Mouse (Mus musculus) cerebellum, adult (tissue): Measurements from ENCODE around the gene Ctf2.
"Not testable (repeated sequence)": the region's sequence is repeated elsewhere in the genome, so short reads cannot be mapped to it uniquely, and the experiment has no call there.

ENCODE experiments used
- ATAC-seq: cut with Nextera tagmentation; 2 replicates; pipeline ENCODE4 v1.9.2; 2017; ENCODE audit warnings: mild to moderate bottlenecking, moderate library complexity, mixed read lengths; ENCODE audit not compliant: insufficient number of reproducible peaks, low FRiP score, low TSS enrichment

Ctf2 gene

GRCm38 (mm10) chr7:127732066-127732465, at the start of gene Ctf2:
Ctf2 (minus strand) TSS chr7:127732166.
- not testable (repeated sequence) for ATAC-seq

- no peak for ATAC-seq
Observed at GRCm38 (mm10) chr7:127778350-127778749, 46.4 kb upstream of the Ctf2 start.

DNA sequence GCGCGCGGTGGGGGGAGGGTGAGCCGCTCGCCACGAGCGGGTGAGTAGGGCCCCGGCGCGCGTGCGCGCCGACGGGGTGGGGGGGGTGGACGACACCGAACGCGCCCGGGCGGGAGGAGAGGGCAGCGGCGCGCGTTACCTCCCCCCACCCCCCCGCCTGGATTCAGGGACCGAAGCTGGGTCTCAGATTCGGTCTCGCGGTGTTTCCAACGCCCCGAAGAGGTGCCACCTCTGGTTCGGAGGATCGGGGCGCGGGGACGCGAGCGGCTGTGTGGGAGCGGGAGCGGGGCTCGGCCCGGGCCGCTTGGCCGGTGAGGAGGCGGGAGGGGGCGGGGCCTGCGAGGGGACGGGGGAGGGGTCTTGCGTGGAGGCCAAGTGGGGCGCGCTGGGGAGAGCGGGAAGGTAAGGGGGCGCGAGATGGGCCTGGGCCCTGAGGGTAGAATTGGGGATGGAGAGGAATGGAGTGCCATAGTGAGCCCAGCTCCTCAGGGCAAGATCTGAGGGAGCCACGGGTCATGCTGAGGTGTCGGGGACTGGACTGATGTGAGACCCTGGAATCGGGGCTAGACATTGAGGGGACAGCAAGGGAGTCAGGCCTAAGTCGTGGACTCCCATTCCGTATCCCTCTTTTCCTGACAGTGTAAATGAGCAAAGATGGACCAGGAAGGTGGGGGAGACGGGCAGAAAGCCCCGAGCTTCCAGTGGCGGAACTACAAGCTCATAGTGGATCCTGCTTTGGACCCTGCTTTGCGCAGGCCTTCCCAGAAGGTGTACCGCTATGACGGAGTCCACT, 45.7 kb upstream of the Ctf2 start:
- peak; percentile 10; the same call in 1 of the 2 replicates for ATAC-seq

GRCm38 (mm10) chr7:127776878-127777473, 45.0 kb upstream of the Ctf2 start:
- ATAC-seq, result peak; percentile 77

- ATAC-seq, result peak; percentile 59; the same call in 1 of the 2 replicates
Observed at GRCm38 (mm10) chr7:127776426-127776825, 44.5 kb upstream of the Ctf2 start, which contains the start of gene Setd1a. Setd1a (plus strand) TSS chr7:127776670.

DNA sequence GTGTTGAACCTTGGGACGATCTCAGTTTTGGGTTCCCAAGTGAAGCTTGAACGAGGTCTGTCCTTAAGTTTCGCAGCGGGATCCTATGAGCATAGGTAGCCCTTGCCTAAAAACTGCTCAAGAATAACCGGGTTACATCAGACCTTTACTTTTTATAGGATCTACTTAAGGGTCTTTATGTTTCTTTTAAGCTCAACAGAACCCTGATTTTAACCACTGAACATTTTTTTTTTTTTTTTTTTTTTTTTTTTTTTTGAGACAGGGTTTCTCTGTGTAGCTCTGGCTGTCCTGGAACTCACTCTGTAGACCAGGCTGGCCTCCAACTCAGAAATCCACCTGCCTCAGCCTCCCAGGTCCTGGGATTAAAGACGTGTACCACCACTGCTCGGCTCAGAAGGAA, 43.9 kb upstream of the Ctf2 start:
- ATAC-seq, result not testable (repeated sequence)

GRCm38 (mm10) chr7:127773664-127774384, 41.9 kb upstream of the Ctf2 start:
- ATAC-seq, result no peak

- no peak for ATAC-seq
Observed at GRCm38 (mm10) chr7:127772557-127772956, 40.6 kb upstream of the Ctf2 start.

- no peak for ATAC-seq
Observed at GRCm38 (mm10) chr7:127772080-127772479, 40.1 kb upstream of the Ctf2 start.

DNA sequence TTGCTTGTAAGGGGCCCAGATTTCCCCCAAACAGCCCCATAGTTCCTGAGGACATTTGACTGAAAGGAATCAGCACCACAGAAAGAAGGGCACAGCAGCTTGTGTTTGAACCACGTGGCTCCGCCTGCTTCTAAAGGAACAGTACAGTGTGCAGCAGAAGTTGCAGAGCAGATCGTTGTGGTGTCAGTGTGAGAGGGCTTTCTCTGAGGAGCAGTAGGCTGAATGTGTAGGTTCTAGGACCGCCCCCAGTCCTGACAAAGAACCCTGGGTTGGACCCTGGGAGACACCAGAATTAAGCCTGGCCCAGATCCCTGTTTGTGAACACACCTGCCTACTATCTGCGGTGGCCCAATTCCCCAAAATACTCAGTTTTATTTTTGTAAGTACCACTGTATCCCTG, 39.3 kb upstream of the Ctf2 start:
- ATAC-seq, result no peak

- no peak for ATAC-seq
Observed at GRCm38 (mm10) chr7:127770039-127770905, 38.3 kb upstream of the Ctf2 start.

DNA sequence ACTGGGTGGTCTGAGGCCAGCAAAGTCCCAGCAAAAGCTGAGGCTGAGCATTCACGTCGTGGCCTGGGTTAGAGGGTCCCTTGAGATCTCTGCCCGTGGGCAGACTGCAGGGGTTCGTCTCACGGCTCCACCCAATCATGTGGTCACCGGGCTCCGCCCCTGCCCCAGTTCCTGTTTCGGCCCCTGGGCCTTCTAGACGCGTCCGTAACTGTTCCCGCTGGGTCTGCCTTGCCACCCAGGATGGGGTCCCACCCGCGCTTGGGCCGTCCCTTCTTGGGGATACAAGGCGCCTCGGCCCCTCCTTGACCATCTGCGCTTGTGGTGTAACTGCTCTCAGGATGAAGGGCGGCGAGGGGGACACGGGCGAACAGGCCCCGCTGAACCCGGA, 37.7 kb upstream of the Ctf2 start, which contains the start of gene Orai3:
Gene Orai3, plus strand, starts transcription at position 165 of the 388 bp plus-strand sequence.
- ATAC-seq, result peak; percentile 38; the same call in 1 of the 2 replicates

- peak; percentile 74 for ATAC-seq
Observed at GRCm38 (mm10) chr7:127768997-127769593, 37.1 kb upstream of the Ctf2 start.

GRCm38 (mm10) chr7:127768346-127768996, 36.5 kb upstream of the Ctf2 start:
- 0 out of 2 replicates have a peak, but pooled peaks have one; percentile 1 for ATAC-seq

DNA sequence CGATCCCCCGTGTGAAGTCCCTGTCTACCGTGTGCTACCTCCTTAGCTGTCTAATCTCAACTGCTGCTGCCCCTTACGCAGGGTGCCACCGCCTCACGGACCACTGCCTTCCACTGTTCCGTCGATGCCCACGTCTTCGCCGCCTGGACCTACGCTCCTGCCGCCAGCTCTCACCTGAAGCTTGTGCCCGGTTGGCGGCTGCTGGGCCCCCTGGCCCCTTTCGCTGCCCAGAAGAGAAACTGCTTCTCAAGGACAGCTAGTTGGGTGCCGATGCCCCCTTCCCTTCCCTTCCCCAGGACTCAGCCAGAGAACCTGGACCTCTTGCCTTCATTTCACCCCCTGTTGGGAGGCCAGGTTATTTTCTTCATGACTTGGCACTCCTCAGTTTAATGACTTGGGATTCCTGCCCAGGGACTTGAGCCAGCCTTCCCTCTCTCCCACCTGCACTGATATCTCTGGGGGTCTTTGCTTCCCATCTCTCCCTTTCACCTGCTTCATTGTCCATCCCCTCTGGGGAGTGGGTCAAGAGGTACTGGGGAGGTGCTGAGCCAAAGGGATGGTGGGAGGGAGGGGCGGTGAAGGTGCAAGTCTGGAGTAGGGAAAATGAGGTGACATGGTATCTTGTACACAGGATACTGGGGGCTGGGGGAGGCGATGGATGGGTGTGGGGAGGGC, 35.8 kb upstream of the Ctf2 start:
- no peak for ATAC-seq

GRCm38 (mm10) chr7:127766851-127767609, 35.1 kb upstream of the Ctf2 start:
- no peak for ATAC-seq

GRCm38 (mm10) chr7:127765756-127766155, 33.8 kb upstream of the Ctf2 start:
- ATAC-seq, result no peak

DNA sequence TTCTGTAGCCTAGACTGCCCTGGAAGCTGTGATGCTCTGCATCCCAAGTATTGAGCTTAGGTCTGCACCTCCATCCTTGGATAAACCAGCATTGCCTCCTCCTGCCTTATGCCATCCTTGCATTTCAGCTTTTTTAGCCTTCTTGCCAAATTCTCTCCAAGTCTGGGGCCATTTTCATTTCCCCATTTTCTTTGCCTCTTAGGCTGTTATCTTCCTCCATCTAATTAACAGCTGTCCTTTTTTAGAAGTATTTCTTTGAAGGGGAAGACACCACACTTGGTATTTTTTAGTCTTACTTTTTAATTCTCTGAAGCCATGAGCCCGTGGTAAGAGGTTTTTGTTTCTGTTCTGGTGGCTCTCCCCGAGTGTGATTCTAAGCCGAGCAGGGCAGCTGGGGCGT, 31.7 kb upstream of the Ctf2 start:
- no peak for ATAC-seq
